Mouse (Mus musculus) layer of hippocampus, adult 2 months (tissue): ENCODE data around the gene Bcl11a. TPM values are rescaled to one million over a fixed set of nuclear protein-coding genes. Genes with fewer than 3 reads are reported as not detected.

Experiments used
- DNase-seq, 2 experiments: peaks; one replicate each; pipeline ENCODE4 v3.0.0; 2022; ENCODE audit warnings: low spot score in 2 of 2
- H3K27ac ChIP-seq: fragments of 200-600 bp; 2 replicates; pipeline ENCODE4 v1.8.1; 2022
- H3K4me3 ChIP-seq: fragments of 200-600 bp; 2 replicates; pipeline ENCODE4 v1.8.1; 2022; ENCODE audit warnings: mild to moderate bottlenecking
- CTCF ChIP-seq: fragments of 200-600 bp; conservative IDR thresholded peaks from 2 replicates; pipeline ENCODE4 v1.8.1; 2022; ENCODE audit warnings: antibody characterized with exemption, mild to moderate bottlenecking, moderate library complexity
- total RNA-seq, 2 experiments: library from RNA; stranded (reverse); gene quantifications; 2 replicates each; pipeline ENCODE4 v1.2.3; 2021

The Bcl11a gene
- total RNA-seq, 2 experiments from 2014 or later = 117 to 121 TPM

GRCm38 (mm10) chr11:24132853-24133252, 55.0 kb downstream of the Bcl11a start:
- no peak overlapping the region for H3K4me3 ChIP-seq
- no peak overlapping the region; the same call in 1 of the 2 replicates for H3K27ac ChIP-seq
- no peak for DNase-seq
- TF ChIP-seq CTCF = no peak

- Histone ChIP-seq H3K27ac (no peak overlapping the region; the same call in 1 of the 2 replicates), H3K4me3 (no peak overlapping the region)
- no peak for TF ChIP-seq CTCF
- DNase-seq = no peak
Observed at GRCm38 (mm10) chr11:24133484-24133883, 55.6 kb downstream of the Bcl11a start.

- TF ChIP-seq CTCF = no peak
- DNase-seq = no peak
- Histone ChIP-seq H3K4me3 (no peak overlapping the region), H3K27ac (peak overlapping the region; percentile 49; the same call in 1 of the 2 replicates)
Observed at GRCm38 (mm10) chr11:24133928-24134327, 56.1 kb downstream of the Bcl11a start.

GRCm38 (mm10) chr11:24135244-24135643, 57.4 kb downstream of the Bcl11a start:
- Histone ChIP-seq H3K27ac (peak overlapping the region; percentile 70), H3K4me3 (no peak overlapping the region)
- TF ChIP-seq CTCF = no peak
- no peak for DNase-seq

GRCm38 (mm10) chr11:24136084-24136785, 58.4 kb downstream of the Bcl11a start:
- Histone ChIP-seq H3K27ac (peak overlapping the region; percentile 48; the same call in 1 of the 2 replicates), H3K4me3 (no peak overlapping the region)
- no peak for TF ChIP-seq CTCF
- DNase-seq = no peak

- no peak for DNase-seq
- Histone ChIP-seq H3K4me3 (no peak overlapping the region), H3K27ac (peak overlapping the region; percentile 48; the same call in 1 of the 2 replicates)
- TF ChIP-seq CTCF = no peak
Observed at GRCm38 (mm10) chr11:24137891-24138290, 60.0 kb downstream of the Bcl11a start.

GRCm38 (mm10) chr11:24138600-24139375, 60.9 kb downstream of the Bcl11a start:
- H3K27ac ChIP-seq = peak overlapping the region; percentile 53; the same call in 1 of the 2 replicates
- TF ChIP-seq CTCF = 0 out of 2 replicates have a peak, but pooled peaks have one; percentile 5
- H3K4me3 ChIP-seq = no peak overlapping the region
- DNase-seq = no peak

GRCm38 (mm10) chr11:24139432-24139831, 61.6 kb downstream of the Bcl11a start:
- Histone ChIP-seq H3K4me3 (no peak overlapping the region), H3K27ac (peak overlapping the region; percentile 95; the same call in 1 of the 2 replicates)
- TF ChIP-seq CTCF = no peak
- no peak for DNase-seq

GRCm38 (mm10) chr11:24139952-24140351, 62.1 kb downstream of the Bcl11a start:
- TF ChIP-seq CTCF = peak; percentile 62
- Histone ChIP-seq H3K4me3 (no peak overlapping the region), H3K27ac (peak overlapping the region; percentile 95)
- no peak for DNase-seq

- no peak for DNase-seq
- TF ChIP-seq CTCF = no peak
- Histone ChIP-seq H3K4me3 (no peak overlapping the region), H3K27ac (peak overlapping the region; percentile 95)
Observed at GRCm38 (mm10) chr11:24140948-24141347, 63.1 kb downstream of the Bcl11a start.

GRCm38 (mm10) chr11:24141479-24142251, 63.8 kb downstream of the Bcl11a start:
- DNase-seq = no peak
- peak overlapping the region; percentile 95 for H3K27ac ChIP-seq
- no peak overlapping the region for H3K4me3 ChIP-seq
- no peak for TF ChIP-seq CTCF

- Histone ChIP-seq H3K4me3 (no peak overlapping the region), H3K27ac (peak overlapping the region; percentile 95)
- no peak for TF ChIP-seq CTCF
- DNase-seq = no peak
Observed at GRCm38 (mm10) chr11:24142316-24142715, 64.5 kb downstream of the Bcl11a start.
